Mouse (Mus musculus): Measurements from ENCODE around the gene Tekt2.

Tekt2 gene

DNA sequence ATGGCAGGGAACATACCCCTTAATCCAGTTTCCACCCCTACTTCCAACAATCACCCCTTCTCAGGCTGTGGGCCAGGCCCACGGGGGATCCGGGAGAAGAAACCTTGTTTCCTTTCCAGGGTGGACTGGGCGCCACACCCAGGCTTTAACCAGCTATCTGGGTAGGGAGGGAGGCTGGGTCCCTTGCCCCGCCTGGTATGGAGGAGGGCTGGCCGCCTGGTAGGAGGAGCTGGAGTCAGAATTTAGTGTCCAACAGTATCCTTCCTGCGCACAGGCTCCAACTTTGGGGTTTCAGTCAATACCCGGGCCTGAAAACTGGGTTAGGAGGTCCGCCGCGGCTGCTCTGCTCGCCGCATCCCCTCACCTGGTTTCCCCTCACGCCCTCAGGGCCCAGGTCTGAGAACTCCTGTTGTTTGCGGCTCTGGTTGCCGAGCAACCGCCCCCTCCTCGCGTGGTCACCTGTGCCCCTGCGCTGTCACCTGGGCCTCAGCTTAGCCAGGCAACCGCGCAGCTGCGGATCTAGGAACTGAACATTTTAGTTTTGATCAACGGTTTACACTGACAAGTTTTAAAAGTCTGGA, at the start of gene Tekt2:
Gene Tekt2, minus strand, starts transcription at position 408 of the 581 bp plus-strand sequence.
- DNase-seq (ENCODE audit: low spot score): no peak

DNA sequence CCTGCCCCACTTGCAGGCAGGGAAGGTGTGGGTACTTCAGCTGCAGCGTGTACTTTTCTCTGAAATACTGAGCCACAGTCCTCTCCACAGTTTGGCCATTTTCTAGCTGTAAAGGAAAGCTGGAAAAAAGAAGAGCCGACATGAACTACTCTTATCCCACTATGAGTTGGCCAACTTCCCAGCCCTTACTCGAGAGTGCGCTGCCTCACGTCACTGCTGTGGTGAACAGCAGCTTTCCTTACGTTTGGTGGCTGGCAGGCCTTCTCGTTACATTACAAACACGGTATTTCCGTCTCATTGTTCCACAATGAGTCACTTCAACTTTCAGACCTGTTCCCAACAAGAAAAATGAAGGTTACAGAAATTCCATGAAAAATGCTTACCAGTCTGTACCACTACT, 46.0 kb upstream of the Tekt2 start:
- no peak for DNase-seq (ENCODE audit: low spot score)

DNA sequence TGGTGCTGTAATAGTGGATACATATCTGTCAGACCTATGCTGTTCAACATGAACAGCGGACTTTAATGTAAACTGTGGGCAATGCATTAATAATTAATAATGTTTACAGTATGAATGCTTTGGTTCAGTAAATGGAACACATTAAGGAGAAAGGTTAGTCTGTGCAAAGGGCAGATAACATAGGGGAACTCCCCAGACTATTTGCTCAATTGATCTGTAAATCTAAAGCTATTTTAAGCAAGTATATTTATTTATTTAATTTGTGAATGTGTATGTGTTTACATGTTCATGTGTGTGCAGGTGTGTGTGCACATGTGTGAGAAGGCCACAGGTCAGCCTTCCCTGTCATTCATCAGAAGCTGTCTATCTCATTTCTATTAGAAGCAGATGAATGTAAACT, 34.6 kb upstream of the Tekt2 start:
- no peak for DNase-seq (ENCODE audit: low spot score)

DNA sequence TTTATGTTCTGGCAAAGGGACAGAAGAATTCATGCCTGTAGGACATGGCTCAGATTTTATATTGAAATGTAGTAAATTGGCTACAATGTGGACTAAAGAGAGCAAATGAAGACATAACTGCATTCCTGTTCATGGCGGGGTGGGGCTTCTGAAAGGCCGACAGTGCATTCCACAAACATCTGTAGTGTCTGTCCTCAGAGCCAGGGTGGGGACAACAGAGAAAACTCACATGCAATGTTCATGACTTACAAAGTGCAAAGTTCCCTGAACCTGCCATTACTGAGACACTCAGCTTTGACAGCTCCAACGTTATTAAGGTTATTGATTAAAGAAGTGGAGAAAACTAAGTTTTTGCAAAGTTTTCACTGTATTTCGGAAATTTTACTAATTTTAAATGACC, 18.0 kb upstream of the Tekt2 start:
- DNase-seq (ENCODE audit: low spot score): no peak

DNA sequence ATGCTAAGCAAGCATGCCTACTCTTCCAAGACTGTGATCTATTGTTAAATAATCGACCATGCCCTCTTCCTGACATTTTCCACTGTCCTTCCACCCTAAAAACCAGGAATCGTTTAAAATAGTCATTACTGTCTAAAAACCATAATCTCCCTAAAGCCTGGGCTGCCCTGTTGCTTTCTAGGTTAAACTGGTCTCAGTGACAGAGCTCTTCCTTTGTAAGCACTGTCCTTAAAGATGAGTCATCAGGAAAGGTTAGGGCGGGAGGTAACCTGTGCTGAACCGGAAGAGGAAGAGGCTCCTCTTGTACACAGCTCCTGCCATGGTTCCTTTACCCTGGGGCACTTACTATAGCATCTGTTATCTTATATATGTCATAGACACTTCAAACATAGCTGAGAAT, 14.0 kb upstream of the Tekt2 start:
- DNase-seq (ENCODE audit: low spot score): no peak

DNA sequence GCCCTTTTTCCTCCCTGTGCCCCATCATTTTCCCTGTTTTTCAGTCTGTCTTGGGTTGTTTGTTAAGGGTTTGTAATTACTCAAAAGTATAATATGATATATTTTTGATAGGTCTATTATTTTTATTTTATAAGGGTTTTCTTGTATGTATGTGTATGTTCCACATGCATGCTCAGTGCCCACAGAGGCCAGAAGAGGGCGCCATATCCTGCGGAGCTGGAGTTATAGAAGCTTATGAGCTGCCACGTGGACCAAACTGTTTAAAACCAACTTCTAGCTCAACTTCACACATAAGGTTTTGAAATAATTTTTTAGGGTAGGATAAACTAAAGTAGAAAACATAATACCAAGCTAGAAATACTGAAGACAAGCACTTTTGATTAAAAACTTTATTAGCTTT, 6.9 kb upstream of the Tekt2 start:
- DNase-seq (ENCODE audit: low spot score): no peak

DNA sequence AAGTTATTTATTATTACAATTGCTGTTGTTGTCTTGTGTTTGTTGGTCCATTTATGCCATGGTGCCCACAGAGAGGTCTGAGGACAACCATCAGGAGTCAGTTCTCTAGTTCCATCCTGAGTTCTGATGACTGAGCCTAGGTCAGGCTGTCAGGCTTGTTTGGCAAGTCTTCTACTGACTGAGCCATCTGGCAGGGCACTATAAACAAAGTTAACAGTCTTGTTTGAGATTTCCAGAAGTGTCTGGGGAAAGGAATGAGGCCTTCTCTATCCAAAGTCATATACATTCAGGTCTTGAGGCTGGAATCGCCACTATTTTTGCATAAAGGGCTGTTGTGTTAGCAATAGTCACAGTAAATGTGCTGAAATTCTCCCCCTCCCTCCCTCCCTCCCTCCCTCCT, 6.3 kb upstream of the Tekt2 start:
- no peak for DNase-seq (ENCODE audit: low spot score)

DNA sequence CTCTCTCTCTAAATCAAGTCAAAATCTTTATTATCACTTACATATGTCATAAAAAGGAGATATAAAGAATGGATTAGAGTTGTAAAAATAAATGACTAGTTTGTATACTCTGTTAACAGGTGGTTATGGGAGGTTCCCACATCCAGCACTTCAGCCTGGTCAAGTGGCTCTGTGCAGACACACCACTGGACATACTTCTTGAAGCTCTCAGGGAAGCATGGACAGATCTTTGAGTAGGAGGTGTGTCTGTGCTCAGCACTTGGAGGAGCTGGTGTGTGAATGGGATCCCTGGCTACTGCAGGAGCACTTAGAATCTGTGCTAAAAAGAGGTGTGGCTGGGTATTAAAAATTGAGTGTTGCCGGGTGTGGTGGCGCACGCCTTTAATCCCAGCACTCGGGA, 4.8 kb upstream of the Tekt2 start:
- no peak for DNase-seq (ENCODE audit: low spot score)

DNA sequence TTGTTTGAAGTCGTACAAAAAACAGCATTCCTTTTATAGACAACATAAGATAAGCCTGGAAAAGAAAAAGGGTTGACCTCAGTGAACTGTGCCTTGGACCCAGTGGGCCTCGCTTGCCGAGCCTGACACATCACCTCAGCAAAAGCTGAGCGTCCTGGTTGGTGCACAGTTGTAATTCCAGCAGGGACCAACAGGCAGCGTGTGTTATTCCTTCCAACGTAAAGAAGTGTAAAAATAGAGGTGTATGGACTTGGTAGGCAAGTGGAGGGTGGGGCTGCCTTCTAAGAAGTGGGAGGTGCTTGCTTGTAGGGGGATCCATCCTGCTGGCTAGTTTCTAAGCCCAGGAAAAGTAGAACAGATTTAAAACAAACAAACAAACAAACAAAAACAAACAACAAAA, 548 bp upstream of the Tekt2 start:
- DNase-seq (ENCODE audit: low spot score): no peak

DNA sequence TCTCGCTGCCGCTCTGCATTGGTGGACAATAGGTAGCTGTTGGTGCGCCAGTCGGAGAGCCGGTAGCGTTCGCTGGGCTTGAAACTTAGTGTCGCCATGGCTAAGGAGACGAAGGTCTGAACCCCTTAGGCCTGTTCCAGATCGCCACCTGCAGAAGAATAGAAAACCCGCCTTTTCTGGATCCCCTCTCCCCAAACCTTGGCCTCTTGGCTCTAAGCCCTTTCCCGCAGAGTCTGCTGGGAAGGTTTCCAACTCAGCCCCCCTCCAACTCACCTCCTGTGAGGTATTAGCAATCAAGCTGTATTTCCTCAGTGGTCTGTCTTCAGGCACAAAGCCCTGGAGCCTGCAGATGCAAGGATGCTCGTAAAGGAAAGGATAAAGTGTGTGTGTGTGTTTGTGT, 627 bp downstream of the Tekt2 start:
- no peak for DNase-seq (ENCODE audit: low spot score)

DNA sequence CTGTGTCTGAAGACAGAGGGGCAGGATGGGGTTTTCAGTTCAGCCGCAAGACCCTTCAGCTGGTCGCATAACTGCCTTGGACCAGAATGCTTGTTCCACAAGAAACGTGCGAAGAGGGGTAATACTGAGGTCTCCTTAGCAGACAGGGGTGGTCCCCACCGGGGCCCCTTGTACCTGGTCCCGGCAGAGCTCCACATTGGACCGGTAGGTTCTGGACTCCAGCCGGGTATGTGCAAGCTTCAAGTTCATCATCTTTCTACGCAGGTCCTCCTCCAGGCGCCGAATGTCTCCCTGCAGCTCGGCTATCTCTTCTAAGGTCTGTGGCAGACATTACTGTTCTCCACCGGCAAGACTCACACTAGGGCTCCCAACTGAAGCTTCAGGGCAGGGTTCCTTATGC, 2.8 kb downstream of the Tekt2 start:
- DNase-seq (ENCODE audit: low spot score): no peak

DNA sequence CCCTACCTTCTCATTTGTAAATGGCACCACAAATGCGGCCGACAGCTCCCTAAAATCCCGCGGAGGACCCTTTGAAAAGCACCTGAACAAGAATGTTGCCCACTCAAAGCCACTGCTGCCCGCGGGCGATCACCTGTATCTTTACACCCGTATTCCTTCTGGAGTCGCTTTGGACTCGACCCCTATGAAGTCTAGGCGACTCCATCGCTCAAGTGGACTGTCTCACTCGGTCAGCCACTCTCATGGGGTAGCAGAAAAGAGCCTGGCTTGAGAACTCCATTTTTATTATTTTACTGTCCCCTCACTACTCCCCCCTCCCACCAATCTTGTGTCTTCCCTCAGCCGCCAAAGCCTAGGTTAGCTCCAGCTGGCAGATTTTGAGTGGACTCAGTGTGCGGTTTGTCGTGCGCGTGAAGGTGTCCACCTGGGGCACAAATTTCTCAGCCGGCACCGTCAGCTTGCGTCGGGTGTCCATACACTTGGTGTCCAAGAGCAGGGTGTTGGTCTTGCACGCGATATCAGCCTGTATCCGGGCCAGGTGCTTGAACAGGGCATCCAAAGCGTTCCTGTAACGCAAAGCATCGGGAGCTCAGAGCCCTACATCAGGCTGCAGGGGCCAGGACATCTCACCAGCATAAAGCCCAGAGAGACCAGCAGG, 3.5 kb downstream of the Tekt2 start:
- DNase-seq (ENCODE audit: low spot score): no peak

DNA sequence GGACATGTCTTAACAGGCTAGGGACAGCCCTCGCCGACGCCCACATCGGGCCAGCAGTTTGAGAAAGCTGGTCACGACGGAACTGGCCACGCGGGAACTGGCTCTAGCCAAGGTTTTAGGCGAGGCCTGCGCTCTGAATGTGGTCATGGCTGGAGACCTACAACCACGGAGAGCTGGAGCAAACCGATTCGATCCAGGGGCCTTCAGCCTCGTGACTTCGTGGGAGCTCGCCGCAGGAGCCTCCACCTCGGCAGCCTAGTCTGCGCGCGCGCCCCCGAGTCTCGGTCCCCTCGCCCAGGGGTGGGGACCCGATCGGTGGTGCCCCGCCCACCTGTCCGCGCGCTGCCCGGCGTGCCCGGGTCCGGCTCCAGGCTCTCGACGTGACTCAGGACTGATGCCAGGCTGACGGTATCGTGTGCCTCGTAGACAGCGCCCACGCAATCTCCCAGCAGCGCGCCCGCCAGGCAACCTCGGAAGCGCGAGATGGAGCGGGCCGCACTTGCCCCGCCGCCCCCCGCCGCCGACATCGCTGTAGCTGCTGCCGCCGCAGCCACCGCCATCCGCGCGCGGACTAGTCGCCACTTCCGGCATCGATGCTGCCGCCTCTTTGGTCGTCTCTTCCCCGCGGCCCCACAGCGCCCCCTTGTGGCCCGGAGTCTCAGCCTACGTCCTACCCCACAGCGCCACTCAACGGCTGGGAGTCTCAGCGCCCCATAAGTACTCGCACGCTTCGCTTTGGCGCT, 4.2 kb downstream of the Tekt2 start, which contains the start of gene Adprhl2:
Gene Adprhl2, minus strand, starts transcription at position 593 of the 743 bp plus-strand sequence.
- peak; percentile 93 for DNase-seq (ENCODE audit: low spot score)

DNA sequence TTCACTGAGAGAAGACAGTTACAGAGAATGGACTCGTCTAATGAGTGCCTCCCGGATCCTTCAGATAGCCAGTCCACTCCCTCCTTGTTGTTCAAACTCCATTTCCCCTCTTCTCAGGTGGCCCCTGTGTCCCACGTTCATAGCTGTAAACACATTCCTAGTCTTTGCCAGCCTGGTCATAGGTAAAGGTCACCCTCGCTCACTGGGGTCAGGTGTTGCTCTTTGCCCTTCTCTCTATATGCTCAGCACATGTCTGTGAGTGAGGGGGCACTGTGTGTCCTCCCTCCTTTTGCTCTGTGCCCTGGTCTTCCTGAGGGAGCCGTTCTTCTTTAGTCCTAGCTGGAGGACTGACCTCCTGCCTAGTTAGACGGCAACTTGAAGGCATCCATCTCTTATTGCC, 5.7 kb downstream of the Tekt2 start:
- DNase-seq (ENCODE audit: low spot score): no peak

DNA sequence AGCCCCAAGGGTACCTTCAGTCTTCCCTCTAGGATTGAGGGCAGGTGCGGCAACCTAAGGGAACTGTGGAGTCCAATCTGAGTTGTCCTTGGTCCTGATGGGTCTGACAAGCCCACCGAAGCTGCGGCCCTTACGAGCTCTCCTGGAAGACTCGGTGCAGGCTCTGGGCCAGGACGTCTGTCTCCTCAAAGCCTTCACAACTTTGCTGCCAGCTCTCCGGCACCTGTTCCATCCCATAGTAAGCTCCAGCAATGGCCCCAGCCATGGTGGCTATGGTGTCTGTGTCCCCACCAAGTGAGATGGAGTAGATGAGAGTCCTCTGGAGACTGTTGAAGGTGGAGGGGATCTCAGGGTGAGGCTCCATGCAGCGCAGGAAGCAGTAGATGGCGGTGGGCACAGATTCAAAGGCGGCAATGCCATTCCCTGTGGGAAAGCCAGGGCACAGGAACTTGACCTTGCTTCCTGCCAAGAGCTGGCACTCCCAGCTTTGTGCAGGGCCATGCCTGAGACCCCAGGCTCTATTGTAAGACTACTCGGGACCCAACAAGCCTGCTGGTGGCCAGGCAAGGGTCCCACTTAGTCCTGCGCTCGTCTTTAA, 8.9 kb downstream of the Tekt2 start:
- no peak for DNase-seq (ENCODE audit: low spot score)

DNA sequence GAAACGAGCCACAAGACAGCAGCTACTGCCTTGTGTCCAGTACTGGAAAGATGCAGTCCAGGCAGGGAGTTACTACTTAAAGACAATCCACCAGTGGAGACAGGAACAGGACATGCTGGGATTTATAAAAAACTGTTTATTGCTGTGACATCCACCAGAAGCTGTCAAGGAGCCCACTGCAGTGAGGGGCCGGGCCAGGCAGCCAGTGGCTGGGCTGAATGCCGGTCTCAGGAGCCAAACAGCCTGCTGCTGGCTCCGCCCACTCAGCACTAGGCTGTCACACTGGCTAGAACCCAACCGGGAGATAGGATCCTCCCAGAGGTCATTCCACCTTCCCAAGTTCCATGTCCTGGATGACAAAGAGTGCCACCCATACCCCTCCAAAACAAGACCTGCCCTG, 9.6 kb downstream of the Tekt2 start:
- no peak for DNase-seq (ENCODE audit: low spot score)

DNA sequence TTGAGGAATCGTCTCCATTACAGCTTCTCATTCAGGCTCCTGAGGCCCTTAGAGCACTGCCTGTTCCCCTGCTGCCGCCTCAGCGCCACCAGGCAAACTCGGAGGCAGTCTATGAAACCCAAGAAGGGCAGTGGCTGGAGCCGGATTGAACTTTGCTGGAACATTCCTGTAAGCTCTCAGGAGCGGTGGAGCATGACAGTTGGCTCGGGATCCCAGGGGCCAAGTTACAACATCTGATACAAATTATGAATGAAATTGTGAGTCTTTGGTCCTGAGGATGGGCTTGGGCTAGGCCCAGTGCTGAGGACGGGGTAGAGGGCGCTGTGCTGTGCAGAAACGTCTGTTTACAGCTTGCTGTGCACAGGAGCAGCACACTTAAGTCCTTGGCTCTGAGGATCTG, 11.1 kb downstream of the Tekt2 start:
- DNase-seq (ENCODE audit: low spot score): no peak

DNA sequence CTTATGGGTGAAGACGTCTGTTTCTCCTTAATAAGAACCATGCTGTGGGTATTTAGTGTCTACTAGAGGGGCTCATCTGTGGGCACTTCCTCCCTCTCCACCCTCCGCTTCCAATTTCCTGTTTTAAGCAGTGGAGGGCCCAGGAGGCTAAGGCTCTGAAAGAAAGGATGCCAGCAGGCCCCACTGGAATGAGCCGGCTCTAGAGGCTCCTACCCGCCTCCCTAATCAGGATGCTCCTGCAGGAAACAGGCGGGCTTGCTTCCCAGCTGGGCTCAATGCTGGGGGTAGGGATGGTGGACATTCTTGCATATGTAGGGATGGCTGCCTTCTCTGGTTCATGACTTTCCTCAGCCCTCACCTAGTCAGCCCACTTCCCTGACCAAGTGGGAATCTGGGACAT, 12.3 kb downstream of the Tekt2 start:
- DNase-seq (ENCODE audit: low spot score): no peak

DNA sequence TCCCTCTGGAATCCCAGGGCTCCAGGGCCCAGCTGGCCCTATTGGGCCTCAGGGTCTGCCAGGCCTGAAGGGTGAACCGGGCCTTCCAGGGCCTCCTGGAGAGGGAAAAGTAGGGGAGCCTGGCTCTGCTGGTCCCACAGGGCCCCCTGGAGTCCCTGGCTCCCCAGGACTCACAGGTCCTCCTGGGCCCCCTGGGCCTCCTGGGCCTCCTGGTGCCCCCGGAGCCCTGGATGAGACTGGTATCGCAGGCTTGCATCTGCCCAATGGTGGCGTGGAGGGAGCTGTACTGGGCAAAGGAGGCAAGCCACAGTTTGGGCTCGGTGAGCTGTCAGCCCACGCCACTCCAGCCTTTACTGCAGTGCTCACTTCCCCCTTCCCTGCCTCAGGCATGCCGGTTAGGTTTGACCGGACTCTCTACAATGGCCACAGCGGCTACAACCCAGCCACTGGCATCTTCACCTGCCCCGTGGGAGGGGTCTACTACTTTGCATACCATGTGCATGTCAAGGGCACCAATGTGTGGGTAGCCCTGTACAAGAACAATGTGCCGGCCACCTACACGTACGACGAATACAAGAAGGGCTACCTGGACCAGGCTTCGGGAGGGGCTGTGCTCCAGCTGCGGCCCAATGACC, 13.8 kb downstream of the Tekt2 start:
- DNase-seq (ENCODE audit: low spot score): no peak

DNA sequence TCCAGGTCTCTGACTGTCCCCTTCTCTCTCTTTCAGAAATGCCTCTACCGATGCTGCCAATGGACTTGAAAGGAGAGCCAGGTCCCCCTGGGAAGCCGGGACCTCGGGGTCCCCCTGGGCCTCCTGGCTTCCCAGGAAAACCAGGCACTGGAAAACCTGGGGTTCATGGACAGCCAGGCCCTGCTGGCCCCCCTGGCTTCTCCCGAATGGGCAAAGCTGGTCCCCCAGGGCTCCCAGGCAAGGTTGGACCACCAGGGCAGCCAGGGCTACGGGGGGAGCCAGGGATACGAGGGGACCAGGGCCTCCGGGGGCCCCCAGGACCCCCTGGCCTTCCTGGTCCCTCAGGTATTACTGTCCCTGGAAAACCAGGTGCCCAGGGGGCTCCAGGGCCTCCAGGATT, 15.1 kb downstream of the Tekt2 start:
- DNase-seq (ENCODE audit: low spot score): no peak

DNA sequence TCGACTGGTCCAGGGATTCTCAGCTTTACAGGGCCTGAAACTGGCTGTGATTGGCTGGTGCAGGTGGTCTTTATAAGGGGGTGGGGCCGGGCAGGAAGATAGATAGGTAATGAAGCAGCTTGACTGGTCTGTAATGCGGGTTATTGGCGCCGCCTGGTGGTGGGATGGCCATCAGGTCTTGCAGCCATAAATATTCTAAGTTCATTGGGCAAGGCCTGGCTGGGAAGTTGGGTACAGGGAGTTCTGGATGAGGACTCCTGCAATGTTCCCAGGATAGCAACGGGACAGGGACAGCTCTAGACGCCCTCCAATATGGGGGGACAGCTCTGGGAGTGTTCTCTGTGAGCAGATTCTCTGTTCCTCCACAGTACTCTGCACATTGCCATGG, 15.6 kb downstream of the Tekt2 start:
- peak; percentile 75 for DNase-seq (ENCODE audit: low spot score)

DNA sequence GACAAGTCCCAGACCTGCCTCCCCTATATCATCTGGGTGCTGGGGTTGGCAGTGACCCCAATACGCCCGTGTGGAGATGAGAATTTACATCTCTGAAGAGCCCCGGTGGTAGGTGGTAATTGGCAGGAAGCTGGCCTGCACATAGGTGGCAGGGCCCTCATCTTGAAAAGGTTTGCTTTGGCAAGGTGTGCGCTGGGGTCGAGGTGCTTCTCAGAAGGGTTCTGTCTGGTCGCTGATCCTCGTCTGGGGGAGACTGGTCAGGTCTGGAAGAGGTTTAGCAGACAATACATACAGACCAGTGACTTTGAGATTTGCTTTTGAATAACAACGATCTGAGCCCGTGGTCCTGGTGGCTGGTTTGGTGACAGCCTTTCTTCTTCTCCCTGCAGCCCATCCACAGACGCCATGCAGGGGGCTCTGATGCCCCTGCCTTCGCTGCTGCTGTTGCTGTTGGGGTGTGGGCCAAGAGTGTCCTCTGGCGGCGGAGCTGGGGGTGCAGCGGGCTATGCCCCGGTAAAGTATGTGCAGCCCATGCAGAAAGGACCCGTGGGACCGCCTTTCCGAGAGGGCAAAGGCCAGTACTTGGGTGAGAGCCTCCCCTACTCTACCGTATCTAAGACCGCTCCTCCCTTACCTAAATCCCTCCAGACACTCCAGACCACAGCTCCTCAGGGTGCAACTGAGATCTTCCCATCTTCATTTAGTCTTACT, 16.1 kb downstream of the Tekt2 start:
- DNase-seq (ENCODE audit: low spot score): no peak

All from left cerebral cortex, adult 11 months (tissue).